Mouse (Mus musculus): Measurements from ENCODE around the gene Ppard. TPM values are rescaled to one million over a fixed set of nuclear protein-coding genes. Genes with fewer than 3 reads are reported as not detected.

The Ppard gene
- polyA plus RNA-seq, 1 experiment from 2014 or later = 1.5 TPM

GRCm38 (mm10) chr17:28242296-28242695 is 9.8 kb downstream of the Ppard start:
- no peak overlapping the region for H3K4me2 ChIP-seq
- peak overlapping the region; percentile 11; the same call in 1 of the 2 replicates for H3K9ac ChIP-seq
- H3K4me1 ChIP-seq = peaks cover 42% of the 10 kb centered on the region
- H3K27me3 ChIP-seq (replicated peaks) = no peaks in the 10 kb centered on the region
- H3K27ac ChIP-seq (replicated peaks) = no peak overlapping the region; the same call in 1 of the 2 replicates
- H3K9me3 ChIP-seq = no peaks in the 10 kb centered on the region
- peaks cover 60% of the 10 kb centered on the region for H3K36me3 ChIP-seq
- 73% methylated on average over 6 of the region's 6 CpGs for WGBS
- ATAC-seq (ENCODE audit: extremely low read depth, insufficient number of reproducible peaks, low FRiP score, low TSS enrichment) = no peak
- no peak overlapping the region for H3K4me3 ChIP-seq

GRCm38 (mm10) chr17:28244214-28244613 is 11.7 kb downstream of the Ppard start:
- Histone ChIP-seq H3K27ac (replicated peaks) (peak overlapping the region; percentile 56), H3K4me1 (peaks cover 52% of the 10 kb centered on the region), H3K27me3 (replicated peaks) (no peaks in the 10 kb centered on the region), H3K9ac (no peak overlapping the region), H3K4me3 (no peak overlapping the region), H3K9me3 (no peaks in the 10 kb centered on the region), H3K4me2 (no peak overlapping the region), H3K36me3 (peaks cover 44% of the 10 kb centered on the region)
- ATAC-seq (ENCODE audit: extremely low read depth, insufficient number of reproducible peaks, low FRiP score, low TSS enrichment) = no peak
- WGBS = 76% methylated on average over 6 of the region's 6 CpGs

GRCm38 (mm10) chr17:28244714-28245113 is 12.2 kb downstream of the Ppard start:
- Histone ChIP-seq H3K4me2 (no peak overlapping the region), H3K4me1 (peaks cover 52% of the 10 kb centered on the region), H3K9me3 (no peaks in the 10 kb centered on the region), H3K36me3 (peaks cover 39% of the 10 kb centered on the region), H3K9ac (0 out of 2 replicates have a peak overlapping the region, but pooled peaks have one; percentile 52), H3K4me3 (no peak overlapping the region), H3K27me3 (replicated peaks) (no peaks in the 10 kb centered on the region), H3K27ac (replicated peaks) (peak overlapping the region; percentile 56)
- WGBS = 36% methylated on average over 6 of the region's 6 CpGs
- no peak for ATAC-seq (ENCODE audit: extremely low read depth, insufficient number of reproducible peaks, low FRiP score, low TSS enrichment)

- no peak for ATAC-seq (ENCODE audit: extremely low read depth, insufficient number of reproducible peaks, low FRiP score, low TSS enrichment)
- peaks cover 52% of the 10 kb centered on the region for H3K4me1 ChIP-seq
These were observed 14.1 kb downstream of the Ppard start for GRCm38 (mm10) chr17:28246640-28247039.

GRCm38 (mm10) chr17:28247613-28248012 is 15.1 kb downstream of the Ppard start:
- no peak overlapping the region for H3K4me3 ChIP-seq
- H3K27ac ChIP-seq (replicated peaks) = peak overlapping the region; percentile 42; the same call in 1 of the 2 replicates
- 0 out of 2 replicates have a peak overlapping the region, but pooled peaks have one; percentile 28 for H3K9ac ChIP-seq
- no peak overlapping the region for H3K4me2 ChIP-seq
- H3K36me3 ChIP-seq = peaks cover 13% of the 10 kb centered on the region
- 43% methylated on average over 6 of the region's 6 CpGs for WGBS
- H3K27me3 ChIP-seq (replicated peaks) = no peaks in the 10 kb centered on the region
- ATAC-seq (ENCODE audit: extremely low read depth, insufficient number of reproducible peaks, low FRiP score, low TSS enrichment) = no peak
- peaks cover 52% of the 10 kb centered on the region for H3K4me1 ChIP-seq
- H3K9me3 ChIP-seq = no peaks in the 10 kb centered on the region

More at GRCm38 (mm10) chr17:28246640-28247039, 14.1 kb downstream of the Ppard start:
- Histone ChIP-seq H3K4me2 (no peak overlapping the region), H3K9ac (no peak overlapping the region), H3K27ac (replicated peaks) (peak overlapping the region; percentile 42; the same call in 1 of the 2 replicates), H3K27me3 (replicated peaks) (no peaks in the 10 kb centered on the region), H3K9me3 (no peaks in the 10 kb centered on the region), H3K36me3 (peaks cover 22% of the 10 kb centered on the region), H3K4me3 (no peak overlapping the region)
- WGBS = 69% methylated on average over 11 of the region's 11 CpGs

GRCm38 (mm10) chr17:28249062-28249461 is 16.6 kb downstream of the Ppard start:
- no peak for ATAC-seq (ENCODE audit: extremely low read depth, insufficient number of reproducible peaks, low FRiP score, low TSS enrichment)
- 70% methylated on average over 12 of the region's 12 CpGs for WGBS
- H3K9ac ChIP-seq = no peak overlapping the region
- peaks cover 49% of the 10 kb centered on the region for H3K4me1 ChIP-seq
- H3K4me2 ChIP-seq = no peak overlapping the region
- H3K9me3 ChIP-seq = no peaks in the 10 kb centered on the region
- H3K4me3 ChIP-seq = no peak overlapping the region
- H3K36me3 ChIP-seq = 0 out of 2 replicates have a peak, but pooled peaks cover 6% of the 10 kb centered on the region
- no peaks in the 10 kb centered on the region for H3K27me3 ChIP-seq (replicated peaks)
- H3K27ac ChIP-seq (replicated peaks) = no peak overlapping the region

- no peak overlapping the region for H3K4me3 ChIP-seq
- ATAC-seq (ENCODE audit: extremely low read depth, insufficient number of reproducible peaks, low FRiP score, low TSS enrichment) = no peak
- H3K4me2 ChIP-seq = no peak overlapping the region
- H3K36me3 ChIP-seq = 0 out of 2 replicates have a peak, but pooled peaks cover 6% of the 10 kb centered on the region
- WGBS = 69% methylated on average over 12 of the region's 12 CpGs
- no peaks in the 10 kb centered on the region for H3K9me3 ChIP-seq
- peaks cover 52% of the 10 kb centered on the region for H3K4me1 ChIP-seq
- H3K9ac ChIP-seq = peak overlapping the region; percentile 5; the same call in 1 of the 2 replicates
- no peak overlapping the region; the same call in 1 of the 2 replicates for H3K27ac ChIP-seq (replicated peaks)
- no peaks in the 10 kb centered on the region for H3K27me3 ChIP-seq (replicated peaks)
These were observed 19.2 kb downstream of the Ppard start for GRCm38 (mm10) chr17:28251579-28252280.

- H3K27ac ChIP-seq (replicated peaks) = 0 out of 2 replicates have a peak overlapping the region, but pooled peaks have one; percentile 6
- 70% methylated on average over 5 of the region's 5 CpGs for WGBS
These were observed 19.8 kb downstream of the Ppard start for GRCm38 (mm10) chr17:28252281-28252648.

GRCm38 (mm10) chr17:28253216-28253615 is 20.7 kb downstream of the Ppard start:
- no peaks in the 10 kb centered on the region for H3K9me3 ChIP-seq
- no peak for ATAC-seq (ENCODE audit: extremely low read depth, insufficient number of reproducible peaks, low FRiP score, low TSS enrichment)
- no peak overlapping the region for H3K4me2 ChIP-seq
- no peak overlapping the region for H3K27ac ChIP-seq (replicated peaks)
- H3K36me3 ChIP-seq = 0 out of 2 replicates have a peak, but pooled peaks cover 6% of the 10 kb centered on the region
- peaks cover 54% of the 10 kb centered on the region for H3K4me1 ChIP-seq
- no peaks in the 10 kb centered on the region for H3K27me3 ChIP-seq (replicated peaks)
- no peak overlapping the region for H3K4me3 ChIP-seq
- H3K9ac ChIP-seq = no peak overlapping the region
- WGBS = 80% methylated on average over 7 of the region's 7 CpGs

More at GRCm38 (mm10) chr17:28252281-28252648, 19.8 kb downstream of the Ppard start:
- H3K4me2 ChIP-seq = no peak overlapping the region
- H3K4me1 ChIP-seq = peaks cover 52% of the 10 kb centered on the region
- peak overlapping the region; percentile 44; the same call in 1 of the 2 replicates for H3K9ac ChIP-seq
- no peak overlapping the region for H3K4me3 ChIP-seq
- no peaks in the 10 kb centered on the region for H3K9me3 ChIP-seq
- 0 out of 2 replicates have a peak, but pooled peaks cover 6% of the 10 kb centered on the region for H3K36me3 ChIP-seq
- no peaks in the 10 kb centered on the region for H3K27me3 ChIP-seq (replicated peaks)
- ATAC-seq (ENCODE audit: extremely low read depth, insufficient number of reproducible peaks, low FRiP score, low TSS enrichment) = no peak

- Histone ChIP-seq H3K27ac (replicated peaks) (no peak overlapping the region), H3K4me1 (peaks cover 54% of the 10 kb centered on the region), H3K9ac (no peak overlapping the region), H3K27me3 (replicated peaks) (no peaks in the 10 kb centered on the region), H3K4me3 (no peak overlapping the region), H3K4me2 (no peak overlapping the region), H3K9me3 (no peaks in the 10 kb centered on the region), H3K36me3 (0 out of 2 replicates have a peak, but pooled peaks cover 8% of the 10 kb centered on the region)
- WGBS = 63% methylated on average over 4 of the region's 4 CpGs
- ATAC-seq (ENCODE audit: extremely low read depth, insufficient number of reproducible peaks, low FRiP score, low TSS enrichment) = no peak
These were observed 22.3 kb downstream of the Ppard start for GRCm38 (mm10) chr17:28254804-28255203.

GRCm38 (mm10) chr17:28255651-28256050 is 23.2 kb downstream of the Ppard start:
- Histone ChIP-seq H3K4me3 (no peak overlapping the region), H3K9ac (peak overlapping the region; percentile 30; the same call in 1 of the 2 replicates), H3K27ac (replicated peaks) (peak overlapping the region; percentile 70; the same call in 1 of the 2 replicates), H3K4me2 (no peak overlapping the region), H3K36me3 (0 out of 2 replicates have a peak, but pooled peaks cover 8% of the 10 kb centered on the region), H3K9me3 (no peaks in the 10 kb centered on the region), H3K4me1 (peaks cover 55% of the 10 kb centered on the region), H3K27me3 (replicated peaks) (no peaks in the 10 kb centered on the region)
- no peak for ATAC-seq (ENCODE audit: extremely low read depth, insufficient number of reproducible peaks, low FRiP score, low TSS enrichment)
- WGBS = 32% methylated on average over 5 of the region's 5 CpGs
